Mouse (Mus musculus) hematopoietic stem cell, adult 5-6 weeks (primary cell): ENCODE measurements around the gene Tmem203. TPM values are rescaled to one million over a fixed set of nuclear protein-coding genes. Genes with fewer than 3 reads are reported as not detected.

ENCODE experiments used
- ATAC-seq, 2 experiments: fragments of 125-278 bp in 1 of 2; replicated peaks in 1 of 2; 2 replicates each; pipeline ENCODE4 v1.8.0; 2016 to 2017; ENCODE audit warnings: inconsistent platforms in 2 of 2, mild to moderate bottlenecking in 2 of 2, moderate number of reproducible peaks in 2 of 2, low read depth in 1 of 2, moderate TSS enrichment in 1 of 2; ENCODE audit not compliant: low FRiP score in 2 of 2, poor library complexity in 2 of 2, severe bottlenecking in 2 of 2, insufficient read depth in 1 of 2, low TSS enrichment in 1 of 2
- total RNA-seq: library from RNA; stranded (forward); fragments of 172-1452, 232-1000 nt; gene quantifications from 2 replicates; pipeline ENCODE4 v1.2.3, GENCODE M21; 2017

Tmem203 gene
- total RNA-seq, 1 experiment from 2014 or later, result 9.9 TPM

GRCm38 (mm10) chr2:25228995-25229530 lies 26.2 kb upstream of the Tmem203 start:
- no peak for ATAC-seq

- ATAC-seq, result no peak
Measured at GRCm38 (mm10) chr2:25229582-25229981, 25.7 kb upstream of the Tmem203 start.

GRCm38 (mm10) chr2:25230581-25230980 lies 24.7 kb upstream of the Tmem203 start:
- ATAC-seq, result no peak

GRCm38 (mm10) chr2:25231038-25231437 lies 24.2 kb upstream of the Tmem203 start:
- no peak for ATAC-seq

GRCm38 (mm10) chr2:25233421-25233820 lies 21.8 kb upstream of the Tmem203 start:
- peak; percentile 63 to 77 for ATAC-seq

- ATAC-seq, result no peak
Measured at GRCm38 (mm10) chr2:25234050-25234449, 21.2 kb upstream of the Tmem203 start, which contains the start of gene Slc34a3. Slc34a3 (minus strand) TSS chr2:25234364.

- ATAC-seq, result no peak
Measured at GRCm38 (mm10) chr2:25234551-25235220, 20.6 kb upstream of the Tmem203 start.

- no peak for ATAC-seq
Measured at GRCm38 (mm10) chr2:25236614-25237013, 18.6 kb upstream of the Tmem203 start, which contains the start of gene Rnf224. Rnf224 (minus strand) TSS chr2:25236787.

- no peak for ATAC-seq
Measured at GRCm38 (mm10) chr2:25237522-25237921, 17.7 kb upstream of the Tmem203 start.

- ATAC-seq, result no peak
Measured at GRCm38 (mm10) chr2:25238106-25238505, 17.1 kb upstream of the Tmem203 start.

GRCm38 (mm10) chr2:25239766-25240165 lies 15.5 kb upstream of the Tmem203 start:
- ATAC-seq, result no peak

GRCm38 (mm10) chr2:25240310-25240709 lies 14.9 kb upstream of the Tmem203 start:
- ATAC-seq, result no peak

- ATAC-seq, result peak; percentile 48 to 68; a peak in 3 of 4 replicates
Measured at GRCm38 (mm10) chr2:25240723-25241437, 14.4 kb upstream of the Tmem203 start.

GRCm38 (mm10) chr2:25241438-25241775 lies 13.8 kb upstream of the Tmem203 start:
- no peak for ATAC-seq

- ATAC-seq, result no peak
Measured at GRCm38 (mm10) chr2:25242101-25242506, 13.1 kb upstream of the Tmem203 start, which contains the start of the genes Rnf208 and Cysrt1. Rnf208 (plus strand) TSS chr2:25242255. Cysrt1 (minus strand) TSS chr2:25242452.

GRCm38 (mm10) chr2:25243342-25243741 lies 11.9 kb upstream of the Tmem203 start:
- no peak for ATAC-seq

- no peak for ATAC-seq
Measured at GRCm38 (mm10) chr2:25244144-25244543, 11.1 kb upstream of the Tmem203 start.
